Mouse (Mus musculus): ENCODE data around the gene Map2. TPM values are rescaled to one million over a fixed set of nuclear protein-coding genes. Genes with fewer than 3 reads are reported as not detected.

Map2 gene
- 309 and 355 TPM in 2 replicates for polyA plus RNA-seq (2015; fragmentation: Nextera tagmentation; extraction: Ambion mirVana)

- H3K27me3 ChIP-seq (replicated peaks; ENCODE audit: control insufficient read depth, insufficient read depth, low read length), result no peaks in the 10 kb centered on the region
- no peaks in the 10 kb centered on the region for H3K36me3 ChIP-seq (ENCODE audit: control insufficient read depth, insufficient read depth, low read length)
- peak within 1 kb of the TSS; percentile 96 for H3K4me3 ChIP-seq (ENCODE audit: low read length)
- ATAC-seq, result peak; percentile 97
- peak within 1 kb of the TSS; percentile 94 for H3K9ac ChIP-seq (ENCODE audit: low read depth, low read length)
- peaks cover 13% of the 10 kb centered on the region for H3K4me1 ChIP-seq (ENCODE audit: control insufficient read depth, insufficient read depth, low read depth, low read length)
- WGBS, result 0% methylated on average over 57 of the region's 61 CpGs
- H3K4me2 ChIP-seq (ENCODE audit: low read length), result peak within 1 kb of the TSS; percentile 77
- peak within 1 kb of the TSS; percentile 87 for H3K27ac ChIP-seq (ENCODE audit: low read depth, low read length)
- H3K9me3 ChIP-seq (ENCODE audit: control insufficient read depth, low read length), result no peaks in the 10 kb centered on the region
Measured at GRCm38 (mm10) chr1:66175041-66175665, at the start of gene Map2. Gene Map2 (plus strand): TSS chr1:66175273.

- no peak overlapping the region for H3K4me2 ChIP-seq (ENCODE audit: low read length)
- no peaks in the 10 kb centered on the region for H3K36me3 ChIP-seq (ENCODE audit: control insufficient read depth, insufficient read depth, low read length)
- no peak overlapping the region for H3K27ac ChIP-seq (ENCODE audit: low read depth, low read length)
- ATAC-seq, result no peak
- H3K4me3 ChIP-seq (ENCODE audit: low read length), result no peak overlapping the region
- H3K9ac ChIP-seq (ENCODE audit: low read depth, low read length), result no peak overlapping the region
- no peaks in the 10 kb centered on the region for H3K27me3 ChIP-seq (replicated peaks; ENCODE audit: control insufficient read depth, insufficient read depth, low read length)
- no peaks in the 10 kb centered on the region for H3K9me3 ChIP-seq (ENCODE audit: control insufficient read depth, low read length)
- H3K4me1 ChIP-seq (ENCODE audit: control insufficient read depth, insufficient read depth, low read depth, low read length), result no peaks in the 10 kb centered on the region
Measured at GRCm38 (mm10) chr1:66133014-66133413, 42.1 kb upstream of the Map2 start.

GRCm38 (mm10) chr1:66135324-66135723 is 39.7 kb upstream of the Map2 start:
- no peak for ATAC-seq
- H3K4me3 ChIP-seq (ENCODE audit: low read length), result no peak overlapping the region
- no peaks in the 10 kb centered on the region for H3K4me1 ChIP-seq (ENCODE audit: control insufficient read depth, insufficient read depth, low read depth, low read length)
- no peaks in the 10 kb centered on the region for H3K27me3 ChIP-seq (replicated peaks; ENCODE audit: control insufficient read depth, insufficient read depth, low read length)
- H3K36me3 ChIP-seq (ENCODE audit: control insufficient read depth, insufficient read depth, low read length), result no peaks in the 10 kb centered on the region
- no peaks in the 10 kb centered on the region for H3K9me3 ChIP-seq (ENCODE audit: control insufficient read depth, low read length)
- no peak overlapping the region for H3K27ac ChIP-seq (ENCODE audit: low read depth, low read length)
- H3K4me2 ChIP-seq (ENCODE audit: low read length), result no peak overlapping the region
- no peak overlapping the region for H3K9ac ChIP-seq (ENCODE audit: low read depth, low read length)

- Histone ChIP-seq H3K9ac (ENCODE audit: low read depth, low read length) (no peak overlapping the region), H3K4me3 (ENCODE audit: low read length) (no peak overlapping the region), H3K4me1 (ENCODE audit: control insufficient read depth, insufficient read depth, low read depth, low read length) (no peaks in the 10 kb centered on the region), H3K27ac (ENCODE audit: low read depth, low read length) (no peak overlapping the region), H3K36me3 (ENCODE audit: control insufficient read depth, insufficient read depth, low read length) (no peaks in the 10 kb centered on the region), H3K9me3 (ENCODE audit: control insufficient read depth, low read length) (no peaks in the 10 kb centered on the region), H3K4me2 (ENCODE audit: low read length) (no peak overlapping the region), H3K27me3 (replicated peaks; ENCODE audit: control insufficient read depth, insufficient read depth, low read length) (no peaks in the 10 kb centered on the region)
- ATAC-seq, result no peak
- 76% methylated on average over 1 of the region's 1 CpGs for WGBS
Measured at GRCm38 (mm10) chr1:66140686-66141085, 34.4 kb upstream of the Map2 start.

GRCm38 (mm10) chr1:66145180-66145579 is 29.9 kb upstream of the Map2 start:
- Histone ChIP-seq H3K4me3 (ENCODE audit: low read length) (no peak overlapping the region), H3K27ac (ENCODE audit: low read depth, low read length) (no peak overlapping the region), H3K27me3 (replicated peaks; ENCODE audit: control insufficient read depth, insufficient read depth, low read length) (no peaks in the 10 kb centered on the region), H3K36me3 (ENCODE audit: control insufficient read depth, insufficient read depth, low read length) (no peaks in the 10 kb centered on the region), H3K4me1 (ENCODE audit: control insufficient read depth, insufficient read depth, low read depth, low read length) (peaks cover 3% of the 10 kb centered on the region; the same call in 1 of the 2 replicates), H3K9me3 (ENCODE audit: control insufficient read depth, low read length) (no peaks in the 10 kb centered on the region), H3K4me2 (ENCODE audit: low read length) (no peak overlapping the region), H3K9ac (ENCODE audit: low read depth, low read length) (no peak overlapping the region)
- 75% methylated on average over 3 of the region's 3 CpGs for WGBS
- no peak for ATAC-seq

- Histone ChIP-seq H3K27ac (ENCODE audit: low read depth, low read length) (0 out of 2 replicates have a peak overlapping the region, but pooled peaks have one; percentile 53), H3K9ac (ENCODE audit: low read depth, low read length) (no peak overlapping the region), H3K4me3 (ENCODE audit: low read length) (no peak overlapping the region), H3K4me1 (ENCODE audit: control insufficient read depth, insufficient read depth, low read depth, low read length) (peaks cover 3% of the 10 kb centered on the region; the same call in 1 of the 2 replicates), H3K4me2 (ENCODE audit: low read length) (no peak overlapping the region), H3K36me3 (ENCODE audit: control insufficient read depth, insufficient read depth, low read length) (no peaks in the 10 kb centered on the region), H3K9me3 (ENCODE audit: control insufficient read depth, low read length) (no peaks in the 10 kb centered on the region), H3K27me3 (replicated peaks; ENCODE audit: control insufficient read depth, insufficient read depth, low read length) (no peaks in the 10 kb centered on the region)
- 20% methylated on average over 2 of the region's 2 CpGs for WGBS
- ATAC-seq, result peak; percentile 75
Measured at GRCm38 (mm10) chr1:66148825-66149514, 26.1 kb upstream of the Map2 start.

GRCm38 (mm10) chr1:66150806-66151205 is 24.3 kb upstream of the Map2 start:
- 90% methylated on average over 3 of the region's 3 CpGs for WGBS

GRCm38 (mm10) chr1:66157135-66157534 is 17.9 kb upstream of the Map2 start:
- no peak for ATAC-seq
- Histone ChIP-seq H3K36me3 (ENCODE audit: control insufficient read depth, insufficient read depth, low read length) (no peaks in the 10 kb centered on the region), H3K27ac (ENCODE audit: low read depth, low read length) (no peak overlapping the region), H3K9ac (ENCODE audit: low read depth, low read length) (no peak overlapping the region), H3K4me1 (ENCODE audit: control insufficient read depth, insufficient read depth, low read depth, low read length) (no peaks in the 10 kb centered on the region), H3K9me3 (ENCODE audit: control insufficient read depth, low read length) (no peaks in the 10 kb centered on the region), H3K4me3 (ENCODE audit: low read length) (no peak overlapping the region), H3K27me3 (replicated peaks; ENCODE audit: control insufficient read depth, insufficient read depth, low read length) (no peaks in the 10 kb centered on the region), H3K4me2 (ENCODE audit: low read length) (no peak overlapping the region)
- 73% methylated on average over 2 of the region's 2 CpGs for whole genome bisulfite sequencing

More at GRCm38 (mm10) chr1:66150806-66151205, 24.3 kb upstream of the Map2 start:
- ATAC-seq, result no peak
- Histone ChIP-seq H3K9me3 (ENCODE audit: control insufficient read depth, low read length) (no peaks in the 10 kb centered on the region), H3K27ac (ENCODE audit: low read depth, low read length) (no peak overlapping the region), H3K4me1 (ENCODE audit: control insufficient read depth, insufficient read depth, low read depth, low read length) (peaks cover 3% of the 10 kb centered on the region; the same call in 1 of the 2 replicates), H3K27me3 (replicated peaks; ENCODE audit: control insufficient read depth, insufficient read depth, low read length) (no peaks in the 10 kb centered on the region), H3K9ac (ENCODE audit: low read depth, low read length) (no peak overlapping the region), H3K4me2 (ENCODE audit: low read length) (no peak overlapping the region), H3K4me3 (ENCODE audit: low read length) (no peak overlapping the region), H3K36me3 (ENCODE audit: control insufficient read depth, insufficient read depth, low read length) (no peaks in the 10 kb centered on the region)

- H3K9ac ChIP-seq (ENCODE audit: low read depth, low read length), result no peak overlapping the region
- H3K4me3 ChIP-seq (ENCODE audit: low read length), result no peak overlapping the region
- H3K9me3 ChIP-seq (ENCODE audit: control insufficient read depth, low read length), result no peaks in the 10 kb centered on the region
- no peaks in the 10 kb centered on the region for H3K27me3 ChIP-seq (replicated peaks; ENCODE audit: control insufficient read depth, insufficient read depth, low read length)
- no peaks in the 10 kb centered on the region for H3K36me3 ChIP-seq (ENCODE audit: control insufficient read depth, insufficient read depth, low read length)
- no peak for ATAC-seq
- no peak overlapping the region for H3K27ac ChIP-seq (ENCODE audit: low read depth, low read length)
- no peaks in the 10 kb centered on the region for H3K4me1 ChIP-seq (ENCODE audit: control insufficient read depth, insufficient read depth, low read depth, low read length)
- H3K4me2 ChIP-seq (ENCODE audit: low read length), result no peak overlapping the region
Measured at GRCm38 (mm10) chr1:66157589-66157988, 17.5 kb upstream of the Map2 start.

All from hindbrain, embryonic 16.5 days (tissue).